Mouse (Mus musculus): Measurements from ENCODE around the gene Mdga1.

GRCm38 (mm10) chr17:29918791-29919551 lies 50.9 kb downstream of the Mdga1 start:
- TF ChIP-seq GATA1 (IDR thresholded peaks at IDR 0.05; ENCODE audit: borderline replicate concordance, low read length) (no peak), POLR2AphosphoS5 (IDR thresholded peaks at IDR 0.05; ENCODE audit: insufficient replicate concordance, low read depth, low read length) (no peak), CTCF (IDR thresholded peaks at IDR 0.05; ENCODE audit: low read depth, low read length) (no peak), TAL1 (conservative IDR thresholded peaks at IDR 0.05; ENCODE audit: low read depth, low read length) (no peak)
